Mouse (Mus musculus) lung, adult 2 months (tissue): ENCODE measurements at regions not wholly inside any gene's neighbourhood (a gene's known extent, or its start where the extent isn't known, plus 50 kb on each side); places are given as distances from the start of the nearest gene placed in this dataset.

ENCODE experiments used
- DNase-seq: peaks from one replicate; pipeline ENCODE4 v3.0.0; 2022
- H3K4me1 ChIP-seq: fragments of 200-500 bp; 2 replicates; pipeline ENCODE4 v1.6.1; 2011; ENCODE audit warnings: low read length; ENCODE audit not compliant: control insufficient read depth, insufficient read depth
- H3K4me3 ChIP-seq: fragments of 200-500 bp; replicated peaks from 2 replicates; pipeline ENCODE3; 2011; ENCODE audit warnings: low read depth, mild to moderate bottlenecking, control low read depth, low read length; ENCODE audit errors: extremely low read depth
- CTCF ChIP-seq: fragments of 200-500 bp; IDR thresholded peaks from 2 replicates; pipeline ENCODE4 v1.5.1; 2011; ENCODE audit warnings: mild to moderate bottlenecking, low read length, control low read depth; ENCODE audit not compliant: insufficient read depth
- POLR2A ChIP-seq: fragments of 200-500 bp; IDR thresholded peaks from 2 replicates; pipeline ENCODE4 v1.6.1; 2011; ENCODE audit warnings: low read depth, mild to moderate bottlenecking, control low read depth, low read length, borderline replicate concordance; ENCODE audit errors: extremely low read depth
- WGBS: fragments of 180-500 bp; shearing (Covaris S2); methylation state at CpG from one replicate; pipeline ENCODE4 v1.1.7; 2018; 5-methylcytosine and 5-hydroxymethylcytosine counted together

GRCm38 (mm10) chr11:26931766-26932165 is 338.0 kb upstream of the Vrk2 start:
- Histone ChIP-seq H3K4me3 (no peak overlapping the region), H3K4me1 (no peaks in the 10 kb centered on the region)
- 35% methylated on average over 3 of the region's 3 CpGs for WGBS
- DNase-seq: no peak
- TF ChIP-seq CTCF: no peak
- TF ChIP-seq POLR2A: no peak

GRCm38 (mm10) chr11:26907099-26907498 is 313.3 kb upstream of the Vrk2 start:
- H3K4me3 ChIP-seq: no peak overlapping the region
- TF ChIP-seq CTCF: no peak
- TF ChIP-seq POLR2A: no peak
- 52% methylated on average over 3 of the region's 3 CpGs for WGBS
- DNase-seq: no peak
- no peaks in the 10 kb centered on the region for H3K4me1 ChIP-seq

- no peak for DNase-seq
- H3K4me1 ChIP-seq: no peaks in the 10 kb centered on the region
- no peak overlapping the region for H3K4me3 ChIP-seq
- TF ChIP-seq POLR2A (no peak), CTCF (no peak)
- 49% methylated on average over 6 of the region's 6 CpGs for WGBS
Observed at GRCm38 (mm10) chr11:26881635-26882034, 287.8 kb upstream of the Vrk2 start.
